Mouse (Mus musculus): ENCODE measurements around the gene Pacrg. TPM values are rescaled to one million over a fixed set of nuclear protein-coding genes. Genes with fewer than 3 reads are reported as not detected.

Gene Pacrg
- polyA plus RNA-seq, 1 experiment, result 5.5 TPM

DNA sequence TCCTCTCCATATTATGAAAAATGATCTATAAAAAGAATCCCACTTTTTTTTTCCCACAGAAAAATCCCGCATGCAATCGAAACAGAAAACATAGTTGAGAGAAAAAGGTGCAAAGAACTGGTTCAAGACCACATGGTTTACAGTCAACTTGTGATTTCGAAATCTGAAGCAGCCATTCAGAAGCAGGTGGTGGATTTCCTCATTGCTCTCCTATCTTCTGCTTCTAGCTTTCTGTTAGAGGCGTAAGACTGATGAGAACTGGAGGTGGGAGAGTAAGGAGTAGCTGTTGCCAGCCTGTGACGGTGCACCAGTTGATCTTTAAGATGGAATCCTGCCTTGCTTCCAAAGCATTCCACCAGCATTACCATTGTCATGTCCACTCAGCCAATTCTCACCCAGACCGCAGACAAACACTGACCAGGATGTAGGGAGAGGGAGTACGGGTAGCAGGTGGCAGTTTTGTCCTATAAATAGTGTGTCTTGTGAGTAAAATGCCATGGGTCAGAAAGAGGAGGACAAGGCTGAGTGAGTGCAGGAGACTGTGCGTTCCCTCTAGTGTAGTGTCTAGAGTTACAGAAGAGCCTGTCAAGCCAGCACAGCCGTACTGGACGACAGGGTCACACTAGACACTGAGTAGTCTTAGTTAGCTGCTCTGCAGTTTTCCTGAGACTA is 73.2 kb downstream of the Pacrg start:
- no peaks in the 10 kb centered on the region for H3K36me3 ChIP-seq (ENCODE audit: control insufficient read depth, insufficient read depth)
- H3K27me3 ChIP-seq (ENCODE audit: control insufficient read depth, insufficient read depth, insufficient read length), result no peaks in the 10 kb centered on the region
- no peak for TF ChIP-seq FOSL1 (IDR thresholded peaks at IDR 0.05; ENCODE audit: insufficient read depth, low read length, poor library complexity, severe bottlenecking)
- no peak for TF ChIP-seq CTCF (IDR thresholded peaks at IDR 0.05; ENCODE audit: control insufficient read depth, insufficient read depth, insufficient read length)
- no peak for TF ChIP-seq CEBPB (IDR thresholded peaks at IDR 0.05; ENCODE audit: low read depth)
- TF ChIP-seq MAX (IDR thresholded peaks at IDR 0.05), result no peak
- TF ChIP-seq MYOD1 (IDR thresholded peaks at IDR 0.05; ENCODE audit: control insufficient read depth, insufficient read length, low read depth), result no peak
- TF ChIP-seq USF1 (IDR thresholded peaks at IDR 0.05; ENCODE audit: low read depth), result no peak
- TF ChIP-seq MYOG (IDR thresholded peaks at IDR 0.05; ENCODE audit: control insufficient read depth, extremely low read depth, insufficient read length), result no peak
- no peaks in the 10 kb centered on the region for H3K79me2 ChIP-seq (ENCODE audit: control insufficient read depth, insufficient read depth)
- H3ac ChIP-seq (ENCODE audit: control insufficient read depth, insufficient read length, low read depth), result no peak overlapping the region
- no peak overlapping the region for H3K4me3 ChIP-seq (ENCODE audit: insufficient read depth, poor library complexity, severe bottlenecking)
- no peaks in the 10 kb centered on the region for H3K79me3 ChIP-seq (ENCODE audit: low read depth)

DNA sequence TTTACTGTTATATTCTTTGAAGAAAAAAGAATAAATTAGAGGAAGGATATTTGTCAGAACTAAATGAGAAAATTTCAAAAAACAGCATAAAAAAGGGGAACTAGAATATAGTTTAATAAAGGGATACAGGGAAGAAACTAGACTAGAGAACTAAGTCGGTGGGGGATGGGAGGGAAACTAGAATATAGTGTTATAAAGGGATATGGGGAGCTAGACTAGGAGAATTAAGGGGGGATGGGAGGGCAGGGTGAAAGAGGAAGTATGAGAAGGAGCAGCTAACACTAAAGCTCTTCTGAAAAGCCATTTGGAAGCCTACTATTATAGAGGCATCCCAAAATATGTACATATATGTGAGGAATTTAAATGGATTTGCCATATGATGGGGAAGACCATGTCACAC is 75.8 kb downstream of the Pacrg start:
- no peak overlapping the region for H3ac ChIP-seq (ENCODE audit: control insufficient read depth, insufficient read length, low read depth)
- H3K79me3 ChIP-seq (ENCODE audit: low read depth), result no peaks in the 10 kb centered on the region
- H3K4me3 ChIP-seq (ENCODE audit: insufficient read depth, poor library complexity, severe bottlenecking), result no peak overlapping the region
- no peaks in the 10 kb centered on the region for H3K27me3 ChIP-seq (ENCODE audit: control insufficient read depth, insufficient read depth, insufficient read length)
- no peaks in the 10 kb centered on the region for H3K36me3 ChIP-seq (ENCODE audit: control insufficient read depth, insufficient read depth)
- no peaks in the 10 kb centered on the region for H3K79me2 ChIP-seq (ENCODE audit: control insufficient read depth, insufficient read depth)
- no peak for TF ChIP-seq CTCF (IDR thresholded peaks at IDR 0.05; ENCODE audit: control insufficient read depth, insufficient read depth, insufficient read length)
- TF ChIP-seq MAX (IDR thresholded peaks at IDR 0.05), result no peak
- no peak for TF ChIP-seq CEBPB (IDR thresholded peaks at IDR 0.05; ENCODE audit: low read depth)
- no peak for TF ChIP-seq MYOD1 (IDR thresholded peaks at IDR 0.05; ENCODE audit: control insufficient read depth, insufficient read length, low read depth)
- TF ChIP-seq USF1 (IDR thresholded peaks at IDR 0.05; ENCODE audit: low read depth), result no peak
- no peak for TF ChIP-seq FOSL1 (IDR thresholded peaks at IDR 0.05; ENCODE audit: insufficient read depth, low read length, poor library complexity, severe bottlenecking)
- TF ChIP-seq MYOG (IDR thresholded peaks at IDR 0.05; ENCODE audit: control insufficient read depth, extremely low read depth, insufficient read length), result no peak

DNA sequence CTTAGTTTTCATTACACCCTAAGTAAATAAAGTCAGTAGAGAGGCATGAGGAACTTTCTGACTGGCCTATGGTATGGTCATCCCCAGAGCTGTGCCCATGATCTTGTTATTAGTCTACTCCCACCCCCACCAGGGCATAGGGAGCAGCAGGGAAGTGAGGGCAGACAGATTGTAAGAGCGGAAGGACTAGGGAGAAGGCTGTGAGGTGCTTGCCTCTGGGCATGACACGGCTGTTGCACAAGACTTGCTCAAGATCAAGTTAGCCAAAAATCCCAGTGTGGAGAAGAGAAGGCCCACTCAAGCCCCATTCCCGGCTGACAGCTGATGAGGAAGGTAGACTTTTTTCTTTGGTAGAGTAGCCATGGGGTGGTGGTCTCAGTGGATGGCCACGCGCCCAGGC is 82.7 kb downstream of the Pacrg start:
- Histone ChIP-seq H3K4me3 (ENCODE audit: insufficient read depth, poor library complexity, severe bottlenecking) (no peak overlapping the region), H3K36me3 (ENCODE audit: control insufficient read depth, insufficient read depth) (no peaks in the 10 kb centered on the region), H3ac (ENCODE audit: control insufficient read depth, insufficient read length, low read depth) (no peak overlapping the region), H3K79me2 (ENCODE audit: control insufficient read depth, insufficient read depth) (no peaks in the 10 kb centered on the region), H3K79me3 (ENCODE audit: low read depth) (no peaks in the 10 kb centered on the region), H3K27me3 (ENCODE audit: control insufficient read depth, insufficient read depth, insufficient read length) (no peaks in the 10 kb centered on the region)
- TF ChIP-seq CTCF (IDR thresholded peaks at IDR 0.05; ENCODE audit: control insufficient read depth, insufficient read depth, insufficient read length) (no peak), MYOD1 (IDR thresholded peaks at IDR 0.05; ENCODE audit: control insufficient read depth, insufficient read length, low read depth) (no peak), MYOG (IDR thresholded peaks at IDR 0.05; ENCODE audit: control insufficient read depth, extremely low read depth, insufficient read length) (no peak), CEBPB (IDR thresholded peaks at IDR 0.05; ENCODE audit: low read depth) (no peak), MAX (IDR thresholded peaks at IDR 0.05) (no peak), FOSL1 (IDR thresholded peaks at IDR 0.05; ENCODE audit: insufficient read depth, low read length, poor library complexity, severe bottlenecking) (no peak), USF1 (IDR thresholded peaks at IDR 0.05; ENCODE audit: low read depth) (no peak)

DNA sequence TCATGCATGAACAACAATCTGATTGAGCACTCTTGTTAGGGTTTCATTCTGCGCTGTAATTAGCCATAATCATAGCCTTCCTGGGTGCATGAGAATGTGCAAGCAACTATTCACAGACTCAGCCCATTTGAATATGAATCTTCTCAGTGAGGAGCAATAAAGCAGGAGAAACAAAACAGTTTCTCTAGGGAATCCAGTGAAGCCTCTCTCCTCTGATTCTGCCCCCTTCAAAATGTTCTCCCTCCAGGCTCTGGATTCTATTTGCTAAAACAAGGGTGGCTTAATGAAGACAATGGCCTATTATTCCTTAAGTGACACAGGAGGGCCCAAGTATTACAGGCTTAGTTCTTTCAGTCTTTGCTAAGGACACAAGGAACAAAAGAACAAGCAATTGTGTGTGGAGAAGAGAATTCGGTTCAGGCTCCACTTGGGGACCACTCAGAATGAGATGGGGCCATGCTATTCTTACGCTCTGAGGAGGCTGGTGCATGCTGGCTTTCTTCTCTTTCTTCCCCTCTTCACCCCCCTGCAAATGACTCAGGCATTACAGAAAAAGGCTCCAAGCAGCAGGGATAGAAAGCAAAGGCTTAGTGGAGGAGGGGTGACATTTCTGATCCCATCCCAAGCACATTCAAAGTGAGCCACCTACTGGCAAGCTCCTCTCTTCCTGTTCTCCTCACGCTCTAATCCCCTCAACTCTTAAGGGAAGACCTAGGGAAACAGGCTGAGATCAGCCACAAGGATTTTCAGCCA is 95.2 kb downstream of the Pacrg start:
- no peak overlapping the region for H3K4me3 ChIP-seq (ENCODE audit: insufficient read depth, poor library complexity, severe bottlenecking)
- no peaks in the 10 kb centered on the region for H3K27me3 ChIP-seq (ENCODE audit: control insufficient read depth, insufficient read depth, insufficient read length)
- no peaks in the 10 kb centered on the region for H3K36me3 ChIP-seq (ENCODE audit: control insufficient read depth, insufficient read depth)
- H3K79me2 ChIP-seq (ENCODE audit: control insufficient read depth, insufficient read depth), result no peaks in the 10 kb centered on the region
- no peak overlapping the region for H3ac ChIP-seq (ENCODE audit: control insufficient read depth, insufficient read length, low read depth)
- no peaks in the 10 kb centered on the region for H3K79me3 ChIP-seq (ENCODE audit: low read depth)
- TF ChIP-seq CTCF (IDR thresholded peaks at IDR 0.05; ENCODE audit: control insufficient read depth, insufficient read depth, insufficient read length) (peak; percentile 65), FOSL1 (IDR thresholded peaks at IDR 0.05; ENCODE audit: insufficient read depth, low read length, poor library complexity, severe bottlenecking) (no peak), USF1 (IDR thresholded peaks at IDR 0.05; ENCODE audit: low read depth) (no peak), MYOD1 (IDR thresholded peaks at IDR 0.05; ENCODE audit: control insufficient read depth, insufficient read length, low read depth) (no peak)

DNA sequence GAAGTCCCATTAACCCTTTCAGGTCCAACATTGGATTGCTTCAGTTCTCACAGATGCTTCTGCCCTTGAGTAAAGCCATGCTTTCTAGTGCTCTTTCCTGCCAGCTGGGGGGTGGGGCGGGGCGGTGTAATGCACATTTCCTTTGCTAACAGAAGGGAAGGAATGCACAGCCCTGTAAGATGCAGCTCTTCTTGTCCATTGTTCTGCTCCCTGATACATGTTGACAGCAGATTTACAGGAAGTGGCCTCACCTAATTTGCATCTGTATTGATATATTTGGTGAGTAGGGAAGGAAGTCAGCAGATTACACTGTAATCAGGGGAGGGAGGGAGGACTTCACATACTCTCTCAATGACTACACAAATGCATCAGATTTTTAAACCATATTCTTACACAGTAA is 100.0 kb downstream of the Pacrg start:
- H3ac ChIP-seq (ENCODE audit: control insufficient read depth, insufficient read length, low read depth), result no peak overlapping the region
- TF ChIP-seq USF1 (IDR thresholded peaks at IDR 0.05; ENCODE audit: low read depth) (no peak), MAX (IDR thresholded peaks at IDR 0.05) (no peak), MYOG (IDR thresholded peaks at IDR 0.05; ENCODE audit: control insufficient read depth, extremely low read depth, insufficient read length) (no peak), FOSL1 (IDR thresholded peaks at IDR 0.05; ENCODE audit: insufficient read depth, low read length, poor library complexity, severe bottlenecking) (no peak), CEBPB (IDR thresholded peaks at IDR 0.05; ENCODE audit: low read depth) (no peak), CTCF (IDR thresholded peaks at IDR 0.05; ENCODE audit: control insufficient read depth, insufficient read depth, insufficient read length) (no peak), MYOD1 (IDR thresholded peaks at IDR 0.05; ENCODE audit: control insufficient read depth, insufficient read length, low read depth) (no peak)
- no peaks in the 10 kb centered on the region for H3K27me3 ChIP-seq (ENCODE audit: control insufficient read depth, insufficient read depth, insufficient read length)
- H3K79me3 ChIP-seq (ENCODE audit: low read depth), result no peaks in the 10 kb centered on the region
- H3K36me3 ChIP-seq (ENCODE audit: control insufficient read depth, insufficient read depth), result no peaks in the 10 kb centered on the region
- H3K79me2 ChIP-seq (ENCODE audit: control insufficient read depth, insufficient read depth), result no peaks in the 10 kb centered on the region
- no peak overlapping the region for H3K4me3 ChIP-seq (ENCODE audit: insufficient read depth, poor library complexity, severe bottlenecking)
